Mouse (Mus musculus): ENCODE data around the gene Hadh.

- TF ChIP-seq CTCF (IDR thresholded peaks at IDR 0.05; ENCODE audit: extremely low read depth, insufficient read depth, insufficient read length, insufficient replicate concordance): no peak
- TF ChIP-seq POLR2A (IDR thresholded peaks at IDR 0.05; ENCODE audit: low read depth, low read length): no peak
Measured at GRCm38 (mm10) chr3:131260418-131260817, 11.5 kb downstream of the Hadh start.

Data from spleen, adult 2 months (tissue).